In the genomic region with DNA sequence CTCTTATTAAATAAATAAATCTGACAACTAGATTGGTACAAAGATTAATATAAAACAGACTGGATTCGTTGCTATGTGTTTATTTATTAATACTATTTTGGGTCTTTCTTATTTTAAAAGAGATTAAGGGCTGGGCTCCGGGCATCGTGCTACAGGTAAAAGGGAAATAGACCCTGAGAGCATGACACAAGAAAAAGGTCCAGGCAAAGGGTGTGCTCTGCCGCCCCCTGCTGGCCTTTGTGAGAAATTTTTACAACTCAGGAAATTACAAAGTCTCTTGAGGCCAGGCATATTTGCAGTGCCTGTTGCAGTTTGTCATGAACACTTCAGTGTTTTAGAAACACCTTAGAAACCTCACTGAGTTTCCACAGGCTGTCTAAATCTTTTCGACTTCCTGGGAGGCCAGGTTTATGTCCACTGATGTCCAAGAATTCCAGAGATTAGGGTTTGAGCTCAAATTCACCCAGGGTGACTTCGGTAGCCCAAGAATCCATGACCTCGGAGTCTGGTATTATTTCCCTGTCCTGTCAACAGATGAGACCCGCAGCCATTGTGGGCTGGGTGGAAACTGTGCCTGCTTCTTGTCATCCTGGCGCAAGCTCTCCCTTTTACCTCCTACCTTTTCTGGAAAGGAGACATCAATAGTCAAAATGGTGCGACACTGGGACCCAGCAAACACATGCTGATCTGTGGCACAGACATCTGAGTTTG, we compare ENCODE assay signal across 1 mouse cellular context.
TF ChIP-seq lines count a peak whose summit lies in the region.

No protein-coding gene starts in this region.

TF ChIP-seq in CH12.LX, 34 proteins besides CTCF, POLR2A, EP300 and RAD21 (continued from another document):
- TF ChIP-seq KAT2A (IDR thresholded peaks at IDR 0.05; ENCODE audit: insufficient replicate concordance, low read length): no peak
- TF ChIP-seq MXI1 (IDR thresholded peaks at IDR 0.05; ENCODE audit: low read depth, low read length): no peak
- TF ChIP-seq SMC3 (IDR thresholded peaks at IDR 0.05; ENCODE audit: low read depth, low read length): peak; percentile 90
- TF ChIP-seq MYC (IDR thresholded peaks at IDR 0.05; ENCODE audit: low read depth, low read length): peak; percentile 67; the same call in 1 of the 2 replicates
- no peak for TF ChIP-seq ELF1 (IDR thresholded peaks at IDR 0.05; ENCODE audit: low read depth, low read length)
- no peak for TF ChIP-seq SIN3A (IDR thresholded peaks at IDR 0.05; ENCODE audit: low read length)
- no peak for TF ChIP-seq RCOR1 (conservative IDR thresholded peaks at IDR 0.05; ENCODE audit: low read depth, low read length)
- peak; percentile 29; the same call in 1 of the 2 replicates for TF ChIP-seq IRF4 (IDR thresholded peaks at IDR 0.05; ENCODE audit: low read depth, low read length)
- no peak for TF ChIP-seq USF1 (IDR thresholded peaks at IDR 0.05; ENCODE audit: low read depth, low read length)
- no peak for TF ChIP-seq TBP (conservative IDR thresholded peaks at IDR 0.05; ENCODE audit: low read depth, low read length)
- no peak for TF ChIP-seq NRF1 (IDR thresholded peaks at IDR 0.05; ENCODE audit: low read depth, low read length)
- TF ChIP-seq MAZ (IDR thresholded peaks at IDR 0.05; ENCODE audit: low read depth, low read length): no peak
